Comparison of ENCODE assay signal across 9 mouse cellular contexts in the genomic region with DNA sequence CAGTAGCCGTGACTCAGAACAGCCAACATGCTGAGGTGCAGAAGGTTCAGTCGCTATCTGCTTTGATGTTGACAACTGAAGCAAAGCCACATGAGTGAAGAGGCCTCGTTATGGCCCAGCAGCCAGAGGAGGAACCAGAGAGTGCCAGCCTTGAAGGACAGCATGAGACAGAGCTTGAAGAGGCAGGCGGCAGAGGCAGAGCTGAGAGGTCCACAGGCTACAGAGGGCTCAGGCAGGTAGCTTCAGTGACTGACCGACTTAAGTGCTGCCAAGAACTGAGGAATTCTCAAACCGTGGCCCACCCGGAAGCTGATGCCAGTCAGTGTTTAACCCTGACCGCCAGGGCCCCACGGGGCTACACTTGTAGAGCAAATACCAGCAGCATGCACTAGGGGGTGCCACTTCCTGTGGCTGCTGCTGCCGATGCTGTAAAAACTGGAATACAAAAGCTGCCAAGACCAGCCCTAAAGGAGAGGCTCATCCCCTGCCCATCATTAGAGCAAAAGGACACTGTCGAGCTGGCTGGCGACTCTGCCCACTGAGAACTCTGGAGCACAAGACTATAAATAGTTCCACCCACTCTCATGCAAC. TPM values are rescaled to one million over a fixed set of nuclear protein-coding genes. Genes with fewer than 3 reads are reported as not detected.
DNase-seq lines count a peak whose midpoint lies in the region; ATAC-seq and TF ChIP-seq lines count a peak whose summit lies in the region.
"Had no signal": no experiment of that assay in that cellular context is flagged by ENCODE, and none has a peak within 500 bp of the region (broad histone marks: within the 10 kb centered on the region; RNA-seq: fewer than 3 reads in every experiment).

No protein-coding gene starts in this region.

- H3K4me2 ChIP-seq in heart, embryonic 11.5 days: no peak overlapping the region
- no peak overlapping the region for H3K4me2 ChIP-seq in midbrain, postnatal 0 days (ENCODE audit: low read depth, low read length, poor library complexity, severe bottlenecking)
- H3K4me2 ChIP-seq: hindbrain, embryonic 15.5 days had no signal

- no peak overlapping the region for H3K27ac ChIP-seq in heart, embryonic 11.5 days (ENCODE audit: low read depth, low read length)
- H3K27ac ChIP-seq in embryonic fibroblast, embryonic 13.5 days (ENCODE audit: insufficient read depth, low read length): no peak overlapping the region
- H3K27ac ChIP-seq in midbrain, postnatal 0 days (ENCODE audit: low read depth, low read length): no peak overlapping the region; the same call in 1 of the 2 replicates
- H3K27ac ChIP-seq: hindbrain, embryonic 15.5 days had no signal

- H3K4me1 ChIP-seq in heart, embryonic 11.5 days (ENCODE audit: control insufficient read depth, insufficient read depth, low read length): peaks cover 7% of the 10 kb centered on the region; the same call in 1 of the 2 replicates
- H3K4me1 ChIP-seq in embryonic fibroblast, embryonic 13.5 days (ENCODE audit: control insufficient read depth, insufficient read depth, low read length): no peaks in the 10 kb centered on the region
- no peaks in the 10 kb centered on the region; the same call in 1 of the 2 replicates for H3K4me1 ChIP-seq in midbrain, postnatal 0 days (ENCODE audit: insufficient read depth, low read length)

- 59% methylated on average over 12 of the region's 12 CpGs for WGBS in heart, embryonic 11.5 days (ENCODE audit: insufficient replicate concordance)
- 65% methylated on average over 11 of the region's 12 CpGs for WGBS in midbrain, postnatal 0 days

- ATAC-seq in heart, embryonic 11.5 days (replicated peaks; ENCODE audit: insufficient number of reproducible peaks, low FRiP score, low TSS enrichment): no peak
- ATAC-seq in midbrain, postnatal 0 days (ENCODE audit: low FRiP score): peak; percentile 41; the same call in 1 of the 2 replicates

- no peaks in the 10 kb centered on the region for H3K36me3 ChIP-seq in heart, embryonic 11.5 days (ENCODE audit: control insufficient read depth, insufficient read depth, low read length)
- no peaks in the 10 kb centered on the region for H3K36me3 ChIP-seq in midbrain, postnatal 0 days (ENCODE audit: insufficient read depth, low read length)
- H3K36me3 ChIP-seq: hindbrain, embryonic 15.5 days had no signal

- no peaks in the 10 kb centered on the region for H3K9me3 ChIP-seq in heart, embryonic 11.5 days (replicated peaks; ENCODE audit: control insufficient read depth, low read length)
- no peaks in the 10 kb centered on the region for H3K9me3 ChIP-seq in midbrain, postnatal 0 days (ENCODE audit: low read length)
- H3K9me3 ChIP-seq: hindbrain, embryonic 15.5 days had no signal

- no peak overlapping the region for H3K9ac ChIP-seq in heart, embryonic 11.5 days (ENCODE audit: low read depth, low read length)
- no peak overlapping the region for H3K9ac ChIP-seq in midbrain, postnatal 0 days (replicated peaks; ENCODE audit: low read length, poor library complexity, severe bottlenecking)
- H3K9ac ChIP-seq: hindbrain, embryonic 15.5 days had no signal

- no peaks in the 10 kb centered on the region for H3K27me3 ChIP-seq in heart, embryonic 11.5 days (ENCODE audit: control insufficient read depth, insufficient read depth, low read length)
- H3K27me3 ChIP-seq in midbrain, postnatal 0 days (ENCODE audit: insufficient read depth, low read length): no peaks in the 10 kb centered on the region
- H3K27me3 ChIP-seq: hindbrain, embryonic 15.5 days had no signal

- TF ChIP-seq CTCF in embryonic fibroblast, embryonic 13.5 days (IDR thresholded peaks at IDR 0.05; ENCODE audit: borderline replicate concordance, insufficient read depth, low read length): peak; percentile 50; the same call in 1 of the 2 replicates
- TF ChIP-seq CTCF in midbrain, postnatal 0 days (IDR thresholded peaks at IDR 0.05): peak; percentile 66

- H3K4me3 ChIP-seq in heart, embryonic 11.5 days (ENCODE audit: low read depth, low read length): no peak overlapping the region
- no peak overlapping the region for H3K4me3 ChIP-seq in embryonic fibroblast, embryonic 13.5 days (ENCODE audit: insufficient read depth, low read length)
- H3K4me3 ChIP-seq in midbrain, postnatal 0 days (ENCODE audit: low read depth, low read length): no peak overlapping the region
- H3K4me3 ChIP-seq: hindbrain, embryonic 15.5 days had no signal

- DNase-seq in heart, adult 11 months: peak; percentile 93
- DNase-seq in urinary bladder, postnatal 25 days (ENCODE audit: low spot score): peak; percentile 58
- DNase-seq in urinary bladder, postnatal 4 days (ENCODE audit: low spot score in 2 of 2): no peak
- peak; percentile 81 for DNase-seq in kidney, postnatal 10 days
- DNase-seq in midbrain, postnatal 0 days (ENCODE audit: low spot score): peak; percentile 69
- peak; percentile 67 to 72 for DNase-seq in thymus, postnatal 36 days

- no peak for TF ChIP-seq POLR2A in embryonic fibroblast, embryonic 13.5 days (IDR thresholded peaks at IDR 0.05; ENCODE audit: low read depth, low read length)

RNA-seq across cellular contexts. Expression of gene Rflna, which starts 59.1 kb away (rescaled TPM):
- polyA plus RNA-seq in heart, embryonic 11.5 days (2014; fragmentation: Nextera tagmentation; extraction: Ambion mirVana): 1.0 and 1.1 TPM in 2 replicates
- 1.2 and 7.7 TPM in 2 replicates for polyA plus RNA-seq in embryonic fibroblast, embryonic 13.5 days (2011; ENCODE audit: insufficient read length, low read depth, missing spikeins)
- total RNA-seq in midbrain, postnatal 0 days (2014; rRNA removed): 6.1 and 10.6 TPM in 2 replicates
- 7.2 and 8.6 TPM in 2 replicates for polyA plus RNA-seq in midbrain, postnatal 0 days (2015; fragmentation: Nextera tagmentation; extraction: Ambion mirVana)

Comparison
In these comparisons a context has a peak if more than half of its experiments do, and no peak if none do; other contexts are left out.
1. DNase-seq: peak in heart, adult 11 months (single experiment), urinary bladder, postnatal 25 days (single experiment), kidney, postnatal 10 days (single experiment), midbrain, postnatal 0 days (single experiment) and thymus, postnatal 36 days (2 of 2); none in urinary bladder, postnatal 4 days (0 of 2).